Mouse (Mus musculus) large intestine, adult 2 months (tissue): ENCODE measurements around the gene Tnrc6b. TPM values are rescaled to one million over a fixed set of nuclear protein-coding genes. Genes with fewer than 3 reads are reported as not detected.
"Not testable (repeated sequence)": the region's sequence is repeated elsewhere in the genome, so short reads cannot be mapped to it uniquely, and the experiment has no call there.

Source experiments
- DNase-seq: peaks from one replicate; pipeline ENCODE4 v3.0.0-alpha.2; 2012; ENCODE audit warnings: low read depth, low spot score
- WGBS: fragments of 180-500 bp; shearing (Covaris S2); methylation state at CpG from one replicate; pipeline ENCODE4 v1.1.7; 2018; 5-methylcytosine and 5-hydroxymethylcytosine counted together
- polyA plus RNA-seq: library from polyadenylated mRNA; depleted of rRNA; stranded (reverse); fragments of >200 nt; gene quantifications from 2 replicates; pipeline ENCODE4 v1.2.3, GENCODE M21; 2012

Gene Tnrc6b
- polyA plus RNA-seq, 1 experiment: 6.5 TPM

GRCm38 (mm10) chr15:80732266-80733030 lies 21.3 kb downstream of the Tnrc6b start:
- 32% methylated on average over 4 of the region's 4 CpGs for WGBS

GRCm38 (mm10) chr15:80735300-80735699 lies 24.2 kb downstream of the Tnrc6b start:
- DNase-seq: no peak
- 35% methylated on average over 3 of the region's 3 CpGs for WGBS

More at GRCm38 (mm10) chr15:80732266-80733030, 21.3 kb downstream of the Tnrc6b start:
- no peak for DNase-seq

GRCm38 (mm10) chr15:80735708-80736107 lies 24.6 kb downstream of the Tnrc6b start:
- 86% methylated on average over 4 of the region's 4 CpGs for WGBS
- DNase-seq: not testable (repeated sequence)

- WGBS: 64% methylated on average over 1 of the region's 1 CpGs
- no peak for DNase-seq
Observed at GRCm38 (mm10) chr15:80736553-80736952, 25.4 kb downstream of the Tnrc6b start.

- DNase-seq: no peak
- WGBS: 88% methylated on average over 2 of the region's 2 CpGs
Observed at GRCm38 (mm10) chr15:80738244-80738643, 27.1 kb downstream of the Tnrc6b start.

GRCm38 (mm10) chr15:80739972-80740371 lies 28.9 kb downstream of the Tnrc6b start:
- no peak for DNase-seq
- WGBS: 100% methylated on average over 1 of the region's 1 CpGs

GRCm38 (mm10) chr15:80741836-80742235 lies 30.7 kb downstream of the Tnrc6b start:
- DNase-seq: no peak

GRCm38 (mm10) chr15:80742991-80743474 lies 31.9 kb downstream of the Tnrc6b start:
- 38% methylated on average over 3 of the region's 3 CpGs for WGBS
- peak; percentile 64 for DNase-seq

More at GRCm38 (mm10) chr15:80741836-80742235, 30.7 kb downstream of the Tnrc6b start:
- 76% methylated on average over 1 of the region's 1 CpGs for WGBS

- no peak for DNase-seq
- 87% methylated on average over 7 of the region's 7 CpGs for WGBS
Observed at GRCm38 (mm10) chr15:80743606-80744005, 32.5 kb downstream of the Tnrc6b start.

- no peak for DNase-seq
- WGBS: 96% methylated on average over 3 of the region's 3 CpGs
Observed at GRCm38 (mm10) chr15:80744667-80745422, 33.7 kb downstream of the Tnrc6b start.

- DNase-seq: no peak
- 73% methylated on average over 5 of the region's 5 CpGs for WGBS
Observed at GRCm38 (mm10) chr15:80748979-80749378, 37.9 kb downstream of the Tnrc6b start.

- 77% methylated on average over 6 of the region's 6 CpGs for WGBS
- no peak for DNase-seq
Observed at GRCm38 (mm10) chr15:80753351-80753750, 42.2 kb downstream of the Tnrc6b start.

- 98% methylated on average over 1 of the region's 1 CpGs for WGBS
- no peak for DNase-seq
Observed at GRCm38 (mm10) chr15:80754103-80754502, 43.0 kb downstream of the Tnrc6b start.

GRCm38 (mm10) chr15:80759451-80759850 lies 48.3 kb downstream of the Tnrc6b start:
- WGBS: 88% methylated on average over 9 of the region's 9 CpGs
- no peak for DNase-seq

GRCm38 (mm10) chr15:80760504-80760903 lies 49.4 kb downstream of the Tnrc6b start:
- WGBS: 89% methylated on average over 3 of the region's 3 CpGs
- no peak for DNase-seq

GRCm38 (mm10) chr15:80760935-80761334 lies 49.8 kb downstream of the Tnrc6b start:
- DNase-seq: no peak
- WGBS: 73% methylated on average over 8 of the region's 8 CpGs

- 83% methylated on average over 4 of the region's 4 CpGs for WGBS
- DNase-seq: no peak
Observed at GRCm38 (mm10) chr15:80762621-80763020, 51.5 kb downstream of the Tnrc6b start.

- WGBS: 94% methylated on average over 6 of the region's 6 CpGs
- DNase-seq: no peak
Observed at GRCm38 (mm10) chr15:80764666-80765065, 53.6 kb downstream of the Tnrc6b start.

- WGBS: 97% methylated on average over 2 of the region's 2 CpGs
- DNase-seq: no peak
Observed at GRCm38 (mm10) chr15:80765381-80765780, 54.3 kb downstream of the Tnrc6b start.

GRCm38 (mm10) chr15:80768216-80768615 lies 57.1 kb downstream of the Tnrc6b start:
- WGBS: 93% methylated on average over 3 of the region's 3 CpGs
- no peak for DNase-seq
